Mouse (Mus musculus) MEL (cell line): ENCODE measurements around the gene Mchr1.

Source experiments
- CTCF ChIP-seq, 3 experiments: IDR thresholded peaks in 2 of 3; conservative IDR thresholded peaks in 1 of 3; 2 replicates each; pipeline ENCODE4 v1.5.1; 2011 to 2012; ENCODE audit warnings: low read length in 3 of 3, low read depth in 2 of 3, mild to moderate bottlenecking in 2 of 3, improper control_type of control experiment in 1 of 3, inconsistent platforms in 1 of 3, mixed read lengths in 1 of 3, moderate library complexity in 1 of 3; ENCODE audit not compliant: control insufficient read depth in 1 of 3, insufficient read depth in 1 of 3, poor library complexity in 1 of 3, severe bottlenecking in 1 of 3
- E2F4 ChIP-seq: IDR thresholded peaks from 2 replicates; pipeline ENCODE4 v1.6.1; 2011; ENCODE audit warnings: low read depth, low read length, improper control_type of control experiment, borderline replicate concordance
- GATA1 ChIP-seq: IDR thresholded peaks from 2 replicates; pipeline ENCODE4 v1.6.1; 2011; ENCODE audit warnings: low read depth, low read length, improper control_type of control experiment
- MAZ ChIP-seq: IDR thresholded peaks from 2 replicates; pipeline ENCODE4 v1.6.1; 2012; ENCODE audit warnings: low read depth, mild to moderate bottlenecking, inconsistent platforms, low read length, improper control_type of control experiment
- MEF2A ChIP-seq: IDR thresholded peaks from 2 replicates; pipeline ENCODE4 v1.6.1; 2014; ENCODE audit warnings: low read depth, mild to moderate bottlenecking, inconsistent platforms, low read length, improper control_type of control experiment; ENCODE audit not compliant: poor library complexity, insufficient replicate concordance, severe bottlenecking; ENCODE audit errors: extremely low read depth
- MYB ChIP-seq: IDR thresholded peaks from 2 replicates; pipeline ENCODE4 v1.6.1; 2011; ENCODE audit warnings: mild to moderate bottlenecking, low read depth, low read length, improper control_type of control experiment
- NRF1 ChIP-seq: IDR thresholded peaks from 2 replicates; pipeline ENCODE4 v1.6.1; 2014; ENCODE audit warnings: low read depth, mild to moderate bottlenecking, inconsistent platforms, low read length, improper control_type of control experiment, moderate library complexity; ENCODE audit not compliant: poor library complexity, insufficient read depth, severe bottlenecking
- POLR2A ChIP-seq, 2 experiments: IDR thresholded peaks; 2 replicates each; pipeline ENCODE4 v1.6.1; 2011 to 2012; ENCODE audit warnings: low read length in 2 of 2, mild to moderate bottlenecking in 2 of 2, control low read depth in 1 of 2, improper control_type of control experiment in 1 of 2, low read depth in 1 of 2, moderate library complexity in 1 of 2; ENCODE audit not compliant: control insufficient read depth in 1 of 2, insufficient read depth in 1 of 2, poor library complexity in 1 of 2
- SIN3A ChIP-seq: IDR thresholded peaks from 2 replicates; pipeline ENCODE4 v1.6.1; 2012; ENCODE audit warnings: low read length, improper control_type of control experiment, inconsistent platforms
- USF1 ChIP-seq: IDR thresholded peaks from 2 replicates; pipeline ENCODE4 v1.6.1; 2014; ENCODE audit warnings: low read depth, mild to moderate bottlenecking, inconsistent platforms, low read length, improper control_type of control experiment, moderate library complexity

DNA sequence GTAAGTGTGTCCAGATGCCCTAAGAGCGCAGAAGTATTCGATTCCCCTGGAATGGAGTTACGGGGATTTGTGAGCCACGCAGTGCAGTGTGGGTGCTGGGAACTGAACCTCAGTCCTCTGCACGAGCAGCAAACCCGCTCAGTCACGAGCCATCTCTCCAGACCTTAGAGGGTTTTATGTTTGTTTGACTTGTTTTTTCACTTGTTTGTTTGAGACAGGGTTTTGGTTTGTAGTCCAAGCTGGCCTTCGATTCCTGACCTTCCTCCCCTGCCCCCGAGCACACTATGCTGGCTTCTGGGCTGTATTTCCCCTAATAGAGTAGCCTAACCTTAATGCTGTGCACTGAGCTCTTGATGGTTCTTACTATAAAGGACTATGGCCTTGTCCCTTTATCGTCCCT is 10.3 kb upstream of the Mchr1 start:
- TF ChIP-seq GATA1, result no peak
- no peak for TF ChIP-seq CTCF (IDR thresholded peaks at IDR 0.05 in 2 of 3, conservative IDR thresholded peaks at IDR 0.05 in 1 of 3; ENCODE audit: control insufficient read depth in 1 of 3, insufficient read depth in 1 of 3, low read depth in 2 of 3, low read length in 3 of 3, poor library complexity in 1 of 3, severe bottlenecking in 1 of 3)
- TF ChIP-seq USF1, result no peak
- TF ChIP-seq NRF1, result no peak
- TF ChIP-seq POLR2A (IDR thresholded peaks at IDR 0.05; ENCODE audit: control insufficient read depth in 1 of 2, insufficient read depth in 1 of 2, low read depth in 1 of 2, low read length in 2 of 2, poor library complexity in 1 of 2), result no peak
- no peak for TF ChIP-seq MYB
- TF ChIP-seq MEF2A, result no peak
- TF ChIP-seq E2F4, result no peak
- TF ChIP-seq MAZ, result no peak
- no peak for TF ChIP-seq SIN3A
